Mouse (Mus musculus): ENCODE results near the gene Haao. TPM values are rescaled to one million over a fixed set of nuclear protein-coding genes. Genes with fewer than 3 reads are reported as not detected.

The Haao gene
- 0.13 TPM in 1 of 2 replicates, not detected in the other for polyA plus RNA-seq (2015; fragmentation: Nextera tagmentation; extraction: Ambion mirVana)

GRCm38 (mm10) chr17:83847815-83848214 lies at the start of gene Haao:
TSS of gene Haao (minus strand) at chr17:83847963.
- WGBS: 80% methylated on average over 3 of the region's 3 CpGs
- H3K27me3 ChIP-seq: no peaks in the 10 kb centered on the region
- H3K4me1 ChIP-seq: peaks cover 6% of the 10 kb centered on the region; the same call in 1 of the 2 replicates
- no peaks in the 10 kb centered on the region for H3K36me3 ChIP-seq
- no peak within 1 kb of the TSS for H3K4me3 ChIP-seq
- ATAC-seq (replicated peaks): no peak
- H3K9ac ChIP-seq (replicated peaks): no peak within 1 kb of the TSS
- no peaks in the 10 kb centered on the region for H3K9me3 ChIP-seq
- H3K4me2 ChIP-seq (replicated peaks): no peak within 1 kb of the TSS
- H3K27ac ChIP-seq (replicated peaks): no peak within 1 kb of the TSS

GRCm38 (mm10) chr17:83897361-83897799 lies 49.6 kb upstream of the Haao start:
- Histone ChIP-seq H3K4me3 (no peak overlapping the region), H3K36me3 (no peaks in the 10 kb centered on the region), H3K9me3 (no peaks in the 10 kb centered on the region), H3K27ac (replicated peaks) (no peak overlapping the region), H3K27me3 (no peaks in the 10 kb centered on the region), H3K4me1 (no peaks in the 10 kb centered on the region), H3K9ac (replicated peaks) (no peak overlapping the region), H3K4me2 (replicated peaks) (no peak overlapping the region)
- no peak for ATAC-seq (replicated peaks)
- WGBS: 75% methylated on average over 8 of the region's 8 CpGs

- H3K4me3 ChIP-seq: no peak overlapping the region
- no peaks in the 10 kb centered on the region for H3K27me3 ChIP-seq
- peak; percentile 63; the same call in 1 of the 2 replicates for ATAC-seq (replicated peaks)
- no peaks in the 10 kb centered on the region for H3K9me3 ChIP-seq
- no peaks in the 10 kb centered on the region for H3K36me3 ChIP-seq
- no peak overlapping the region for H3K27ac ChIP-seq (replicated peaks)
- 21% methylated on average over 10 of the region's 10 CpGs for WGBS
- H3K9ac ChIP-seq (replicated peaks): no peak overlapping the region
- H3K4me2 ChIP-seq (replicated peaks): no peak overlapping the region
- no peaks in the 10 kb centered on the region for H3K4me1 ChIP-seq
These were observed 49.0 kb upstream of the Haao start for GRCm38 (mm10) chr17:83896723-83897122.

GRCm38 (mm10) chr17:83895321-83895770 lies 47.6 kb upstream of the Haao start:
- Histone ChIP-seq H3K4me1 (peaks cover 6% of the 10 kb centered on the region), H3K27me3 (no peaks in the 10 kb centered on the region), H3K4me3 (no peak overlapping the region), H3K9ac (replicated peaks) (no peak overlapping the region), H3K27ac (replicated peaks) (no peak overlapping the region), H3K9me3 (no peaks in the 10 kb centered on the region), H3K4me2 (replicated peaks) (no peak overlapping the region), H3K36me3 (no peaks in the 10 kb centered on the region)
- WGBS: 67% methylated on average over 8 of the region's 8 CpGs
- no peak for ATAC-seq (replicated peaks)

GRCm38 (mm10) chr17:83893134-83893533 lies 45.4 kb upstream of the Haao start:
- Histone ChIP-seq H3K4me3 (no peak overlapping the region), H3K27me3 (no peaks in the 10 kb centered on the region), H3K4me1 (peaks cover 20% of the 10 kb centered on the region), H3K27ac (replicated peaks) (no peak overlapping the region), H3K4me2 (replicated peaks) (no peak overlapping the region), H3K9ac (replicated peaks) (no peak overlapping the region), H3K9me3 (no peaks in the 10 kb centered on the region), H3K36me3 (no peaks in the 10 kb centered on the region)
- no peak for ATAC-seq (replicated peaks)
- 90% methylated on average over 4 of the region's 4 CpGs for WGBS

- 75% methylated on average over 9 of the region's 9 CpGs for WGBS
- Histone ChIP-seq H3K4me3 (no peak overlapping the region), H3K9me3 (no peaks in the 10 kb centered on the region), H3K9ac (replicated peaks) (no peak overlapping the region), H3K4me2 (replicated peaks) (no peak overlapping the region), H3K27ac (replicated peaks) (no peak overlapping the region), H3K4me1 (peaks cover 20% of the 10 kb centered on the region), H3K27me3 (no peaks in the 10 kb centered on the region), H3K36me3 (no peaks in the 10 kb centered on the region)
- no peak for ATAC-seq (replicated peaks)
These were observed 44.1 kb upstream of the Haao start for GRCm38 (mm10) chr17:83891864-83892263.

- Histone ChIP-seq H3K27ac (replicated peaks) (peak overlapping the region; percentile 55), H3K9me3 (no peaks in the 10 kb centered on the region), H3K36me3 (no peaks in the 10 kb centered on the region), H3K9ac (replicated peaks) (no peak overlapping the region), H3K4me1 (peaks cover 20% of the 10 kb centered on the region), H3K4me2 (replicated peaks) (no peak overlapping the region), H3K27me3 (no peaks in the 10 kb centered on the region), H3K4me3 (no peak overlapping the region)
- no peak for ATAC-seq (replicated peaks)
- 82% methylated on average over 5 of the region's 5 CpGs for WGBS
These were observed 42.6 kb upstream of the Haao start for GRCm38 (mm10) chr17:83890373-83890696.

GRCm38 (mm10) chr17:83889691-83890372 lies 42.1 kb upstream of the Haao start:
- Histone ChIP-seq H3K4me3 (no peak overlapping the region), H3K27me3 (no peaks in the 10 kb centered on the region), H3K9ac (replicated peaks) (no peak overlapping the region), H3K36me3 (no peaks in the 10 kb centered on the region), H3K4me1 (peaks cover 20% of the 10 kb centered on the region), H3K9me3 (no peaks in the 10 kb centered on the region), H3K27ac (replicated peaks) (peak overlapping the region; percentile 55), H3K4me2 (replicated peaks) (no peak overlapping the region)
- 25% methylated on average over 13 of the region's 13 CpGs for WGBS
- ATAC-seq (replicated peaks): peak; percentile 89

GRCm38 (mm10) chr17:83889329-83889690 lies 41.5 kb upstream of the Haao start:
- H3K27ac ChIP-seq (replicated peaks): peak overlapping the region; percentile 55
- no peaks in the 10 kb centered on the region for H3K9me3 ChIP-seq
- WGBS: 71% methylated on average over 5 of the region's 5 CpGs
- H3K27me3 ChIP-seq: no peaks in the 10 kb centered on the region
- H3K36me3 ChIP-seq: no peaks in the 10 kb centered on the region
- H3K4me1 ChIP-seq: peaks cover 20% of the 10 kb centered on the region
- ATAC-seq (replicated peaks): peak; percentile 55; the same call in 1 of the 2 replicates
- H3K9ac ChIP-seq (replicated peaks): no peak overlapping the region
- H3K4me2 ChIP-seq (replicated peaks): no peak overlapping the region
- H3K4me3 ChIP-seq: no peak overlapping the region

GRCm38 (mm10) chr17:83887241-83887640 lies 39.5 kb upstream of the Haao start:
- no peak overlapping the region for H3K9ac ChIP-seq (replicated peaks)
- no peak overlapping the region for H3K27ac ChIP-seq (replicated peaks)
- H3K27me3 ChIP-seq: no peaks in the 10 kb centered on the region
- ATAC-seq (replicated peaks): no peak
- H3K36me3 ChIP-seq: no peaks in the 10 kb centered on the region
- no peaks in the 10 kb centered on the region for H3K9me3 ChIP-seq
- H3K4me2 ChIP-seq (replicated peaks): no peak overlapping the region
- 92% methylated on average over 5 of the region's 5 CpGs for WGBS
- H3K4me3 ChIP-seq: no peak overlapping the region
- H3K4me1 ChIP-seq: peaks cover 20% of the 10 kb centered on the region

GRCm38 (mm10) chr17:83886395-83886794 lies 38.6 kb upstream of the Haao start:
- no peak for ATAC-seq (replicated peaks)
- WGBS: 92% methylated on average over 3 of the region's 3 CpGs

GRCm38 (mm10) chr17:83885750-83886149 lies 38.0 kb upstream of the Haao start:
- H3K4me3 ChIP-seq: no peak overlapping the region
- peaks cover 17% of the 10 kb centered on the region for H3K4me1 ChIP-seq
- no peaks in the 10 kb centered on the region for H3K27me3 ChIP-seq
- H3K27ac ChIP-seq (replicated peaks): no peak overlapping the region
- no peak for ATAC-seq (replicated peaks)
- 90% methylated on average over 5 of the region's 5 CpGs for WGBS
- H3K9ac ChIP-seq (replicated peaks): no peak overlapping the region
- no peak overlapping the region for H3K4me2 ChIP-seq (replicated peaks)
- no peaks in the 10 kb centered on the region for H3K9me3 ChIP-seq
- no peaks in the 10 kb centered on the region for H3K36me3 ChIP-seq

More at GRCm38 (mm10) chr17:83886395-83886794, 38.6 kb upstream of the Haao start:
- Histone ChIP-seq H3K9ac (replicated peaks) (no peak overlapping the region), H3K4me1 (peaks cover 20% of the 10 kb centered on the region), H3K4me2 (replicated peaks) (no peak overlapping the region), H3K4me3 (no peak overlapping the region), H3K27me3 (no peaks in the 10 kb centered on the region), H3K27ac (replicated peaks) (no peak overlapping the region), H3K9me3 (no peaks in the 10 kb centered on the region), H3K36me3 (no peaks in the 10 kb centered on the region)

All from forebrain, embryonic 15.5 days (tissue).